Mouse (Mus musculus) megakaryocyte, embryonic 14.5 days (primary cell): ENCODE results near the gene Eml3. TPM values are rescaled to one million over a fixed set of nuclear protein-coding genes. Genes with fewer than 3 reads are reported as not detected.

Experiments used
- H3K27me3 ChIP-seq: replicated peaks from 2 replicates; pipeline ENCODE3; 2012; ENCODE audit warnings: inconsistent platforms
- H3K36me3 ChIP-seq: replicated peaks from 2 replicates; pipeline ENCODE3; 2012; ENCODE audit warnings: low read length, inconsistent platforms, mixed read lengths
- H3K4me1 ChIP-seq: 2 replicates; pipeline ENCODE4 v1.6.1; 2012; ENCODE audit warnings: inconsistent platforms
- H3K4me3 ChIP-seq: replicated peaks from 2 replicates; pipeline ENCODE3; 2012; ENCODE audit warnings: moderate library complexity, mild to moderate bottlenecking, inconsistent platforms
- H3K9me3 ChIP-seq: 2 replicates; pipeline ENCODE4 v1.6.1; 2012; ENCODE audit warnings: inconsistent platforms
- FLI1 ChIP-seq: IDR thresholded peaks from 2 replicates; pipeline ENCODE4 v1.6.1; 2012; ENCODE audit warnings: low read length, inconsistent platforms, mixed read lengths
- GATA1 ChIP-seq: IDR thresholded peaks from 3 replicates; pipeline ENCODE4 v1.6.1; 2012; ENCODE audit warnings: mixed read lengths, low read length, inconsistent platforms, borderline replicate concordance
- polyA plus RNA-seq: library from polyadenylated mRNA; stranded (reverse); fragments of >175 nt; gene quantifications from 2 replicates; pipeline ENCODE4 v1.2.3, GENCODE M21; 2012; ENCODE audit warnings: low replicate concordance; ENCODE audit not compliant: insufficient read depth

Eml3 gene
- polyA plus RNA-seq = 31.6 and 32.2 TPM in 2 replicates

DNA sequence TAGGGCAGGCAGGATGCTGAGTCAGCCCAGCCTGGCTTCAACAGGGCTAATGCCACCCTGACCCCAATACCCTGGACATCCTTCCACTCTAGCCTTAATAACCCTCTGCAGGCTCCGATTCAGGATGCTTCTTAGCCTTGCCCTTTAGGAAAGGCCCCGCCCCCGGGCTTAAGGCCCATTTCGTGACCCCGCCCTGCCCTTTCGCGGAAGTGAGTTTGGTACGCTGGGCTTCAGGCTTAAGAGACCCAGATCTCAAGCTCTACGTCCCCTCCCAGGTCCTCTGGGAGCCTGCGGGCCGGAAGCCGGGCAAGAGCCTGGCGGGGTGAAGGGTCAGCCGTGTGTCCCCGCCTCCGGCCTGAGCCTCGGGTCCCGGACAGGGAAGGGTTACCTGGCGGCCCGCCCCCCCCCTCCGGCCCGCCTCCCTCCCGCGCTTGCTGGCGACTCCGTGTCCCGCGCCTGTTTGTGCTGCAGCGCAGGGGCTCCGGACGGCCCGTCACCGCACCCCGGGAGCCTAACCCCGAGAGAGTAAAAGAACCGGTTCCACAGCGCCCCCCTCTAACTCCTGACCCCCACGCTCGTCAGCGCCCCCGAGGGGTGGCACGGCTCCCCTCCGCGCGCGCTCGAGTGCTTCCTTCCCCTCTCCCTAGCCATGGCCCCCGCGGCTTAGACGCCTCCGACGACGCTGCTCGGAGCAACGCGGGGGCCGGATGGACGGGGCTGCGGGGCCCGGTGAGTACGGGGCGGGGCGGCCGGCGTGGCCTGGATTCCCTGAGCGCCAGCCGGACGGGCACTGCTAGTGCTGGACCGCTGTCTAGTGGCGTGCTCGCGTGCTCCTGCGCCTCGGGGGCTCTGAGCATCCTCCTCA is at the start of gene Eml3, which contains the start of gene Rom1:
Gene Eml3 (plus strand): TSS at position 329 of the 865 bp plus-strand sequence.
Gene Rom1 (minus strand): TSS at position 133 of the 865 bp plus-strand sequence.
- no peak for TF ChIP-seq FLI1
- no peak for TF ChIP-seq GATA1
- peaks cover 45% of the 10 kb centered on the region for H3K4me1 ChIP-seq
- peak within 1 kb of the TSS; percentile 97 for H3K4me3 ChIP-seq
- peaks cover 75% of the 10 kb centered on the region for H3K36me3 ChIP-seq
- no peaks in the 10 kb centered on the region for H3K27me3 ChIP-seq
- no peaks in the 10 kb centered on the region for H3K9me3 ChIP-seq

DNA sequence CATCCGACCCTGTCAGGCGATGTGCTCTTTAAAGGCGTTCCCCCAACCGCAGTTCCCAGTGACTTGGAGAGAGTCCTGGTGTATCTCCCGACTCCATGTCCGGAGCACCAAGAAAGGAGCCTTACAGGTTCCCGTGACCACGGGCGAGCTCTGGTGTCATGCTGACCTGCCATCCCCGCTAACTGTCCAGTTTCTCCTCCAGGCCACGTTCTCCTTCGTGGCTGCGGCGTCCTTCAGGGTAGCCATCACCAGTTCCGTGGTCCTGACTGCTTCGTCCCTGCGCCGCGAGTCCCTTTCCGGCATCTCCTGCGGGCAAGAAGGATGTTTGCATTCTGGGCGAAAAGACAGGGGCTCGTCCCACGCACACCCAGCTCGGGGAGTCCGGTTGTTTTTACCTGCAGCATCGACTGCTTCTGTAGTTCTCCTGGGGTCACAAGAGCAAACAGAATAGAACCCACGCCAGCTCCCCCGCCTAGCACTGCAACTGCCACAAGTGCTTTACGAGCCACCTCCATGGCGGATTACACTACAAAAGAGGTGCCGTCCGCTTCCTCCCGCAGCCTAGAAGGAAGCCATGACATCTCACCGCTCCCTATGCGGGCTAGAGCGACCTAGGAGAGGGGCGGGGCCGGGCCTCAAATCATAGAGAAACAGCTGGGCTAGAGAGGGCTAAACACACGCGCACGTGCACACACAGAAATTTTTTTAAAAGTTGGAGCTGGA is 48.9 kb upstream of the Eml3 start, which contains the start of gene Uqcc3:
Gene Uqcc3 (minus strand): TSS at position 613 of the 723 bp plus-strand sequence.
- TF ChIP-seq GATA1 = no peak
- no peak for TF ChIP-seq FLI1
- Histone ChIP-seq H3K4me3 (peak within 1 kb of the TSS; percentile 100), H3K36me3 (peaks cover 39% of the 10 kb centered on the region), H3K4me1 (peaks cover 32% of the 10 kb centered on the region), H3K27me3 (no peaks in the 10 kb centered on the region), H3K9me3 (no peaks in the 10 kb centered on the region)

DNA sequence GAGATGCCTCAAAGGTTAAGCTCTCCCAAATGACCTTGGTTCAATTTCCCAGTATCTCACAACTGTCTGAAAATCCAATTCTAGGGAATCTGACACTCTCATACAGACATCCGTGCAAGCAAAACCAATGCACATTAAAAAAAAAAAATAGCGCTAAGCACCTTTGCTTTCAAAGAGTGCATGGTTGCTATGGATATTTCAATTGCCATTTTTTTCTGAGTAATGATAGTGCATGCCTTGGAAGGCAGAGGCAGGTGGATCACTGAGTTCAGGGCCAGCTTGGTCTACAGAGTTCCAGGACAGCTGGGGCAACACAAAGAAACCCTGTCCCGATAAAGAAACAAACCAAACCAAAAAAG is 48.3 kb upstream of the Eml3 start:
- TF ChIP-seq GATA1 = no peak
- no peak for TF ChIP-seq FLI1

DNA sequence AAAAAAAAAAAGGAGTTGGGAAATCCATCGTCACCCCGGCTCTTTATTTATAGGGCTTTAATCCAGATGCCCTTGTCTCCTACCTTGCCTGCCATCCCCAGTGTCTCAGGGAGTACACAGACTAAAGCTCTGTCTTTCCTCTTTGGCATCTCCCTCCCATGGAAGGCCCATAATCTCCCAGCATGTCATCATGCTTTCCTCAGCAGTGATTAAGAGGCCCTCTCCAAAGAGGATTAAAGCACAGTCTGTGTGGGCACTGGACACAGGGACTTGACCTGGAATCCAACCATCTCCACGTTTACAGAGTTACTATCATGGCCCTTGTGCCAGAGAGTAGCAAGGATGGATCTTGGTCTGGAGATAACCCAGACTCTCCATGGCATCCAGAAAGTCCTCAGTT is 45.7 kb upstream of the Eml3 start, which contains the start of the genes Lbhd1 and Gm49403:
Gene Lbhd1 (plus strand): TSS at position 117 of the 400 bp plus-strand sequence.
Gene Gm49403 (plus strand): TSS at position 315 of the 400 bp plus-strand sequence.
- no peaks in the 10 kb centered on the region for H3K27me3 ChIP-seq
- H3K4me3 ChIP-seq = no peak within 1 kb of the TSS
- peaks cover 41% of the 10 kb centered on the region for H3K4me1 ChIP-seq
- H3K36me3 ChIP-seq = peaks cover 9% of the 10 kb centered on the region
- TF ChIP-seq FLI1 = no peak
- TF ChIP-seq GATA1 = no peak
- no peaks in the 10 kb centered on the region for H3K9me3 ChIP-seq

More for the DNA sequence above, 48.3 kb upstream of the Eml3 start:
- H3K36me3 ChIP-seq = peaks cover 33% of the 10 kb centered on the region
- no peaks in the 10 kb centered on the region for H3K9me3 ChIP-seq
- no peaks in the 10 kb centered on the region for H3K27me3 ChIP-seq
- H3K4me1 ChIP-seq = peaks cover 32% of the 10 kb centered on the region
- peak overlapping the region; percentile 100 for H3K4me3 ChIP-seq

DNA sequence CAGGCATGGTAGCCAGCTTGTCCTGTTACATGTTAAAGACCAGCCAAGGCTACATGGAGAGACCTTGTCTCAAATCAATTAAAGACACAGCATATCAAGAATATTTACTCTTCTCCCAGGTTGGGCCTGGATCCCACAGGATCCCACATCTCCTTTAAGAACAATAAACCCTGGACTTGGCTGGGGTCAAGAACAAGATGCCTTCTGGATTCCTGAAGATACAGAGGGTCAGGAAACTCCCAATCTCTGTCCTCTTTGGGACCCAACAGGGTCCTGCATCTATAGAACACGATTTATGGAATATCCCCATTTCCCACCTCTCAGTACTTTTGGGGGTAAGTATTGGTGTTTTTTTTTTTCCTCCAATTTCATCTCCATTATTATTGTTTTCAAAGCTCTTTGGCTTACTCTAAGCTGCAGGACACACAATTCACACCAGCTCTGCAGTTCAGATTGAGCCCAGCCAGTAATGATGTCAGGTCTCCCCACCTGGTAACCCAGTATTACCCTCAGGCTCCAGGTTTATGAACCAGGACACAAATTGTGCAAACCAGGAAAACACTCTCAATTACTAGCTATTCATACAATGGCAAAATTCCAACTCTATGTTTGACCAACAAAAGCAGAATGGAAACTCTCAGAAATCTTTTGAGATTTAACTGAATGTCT is 42.3 kb upstream of the Eml3 start:
- Histone ChIP-seq H3K27me3 (no peaks in the 10 kb centered on the region), H3K4me1 (peaks cover 37% of the 10 kb centered on the region), H3K9me3 (no peaks in the 10 kb centered on the region), H3K36me3 (peaks cover 16% of the 10 kb centered on the region), H3K4me3 (peak overlapping the region; percentile 94)
- TF ChIP-seq FLI1 (no peak), GATA1 (no peak)

DNA sequence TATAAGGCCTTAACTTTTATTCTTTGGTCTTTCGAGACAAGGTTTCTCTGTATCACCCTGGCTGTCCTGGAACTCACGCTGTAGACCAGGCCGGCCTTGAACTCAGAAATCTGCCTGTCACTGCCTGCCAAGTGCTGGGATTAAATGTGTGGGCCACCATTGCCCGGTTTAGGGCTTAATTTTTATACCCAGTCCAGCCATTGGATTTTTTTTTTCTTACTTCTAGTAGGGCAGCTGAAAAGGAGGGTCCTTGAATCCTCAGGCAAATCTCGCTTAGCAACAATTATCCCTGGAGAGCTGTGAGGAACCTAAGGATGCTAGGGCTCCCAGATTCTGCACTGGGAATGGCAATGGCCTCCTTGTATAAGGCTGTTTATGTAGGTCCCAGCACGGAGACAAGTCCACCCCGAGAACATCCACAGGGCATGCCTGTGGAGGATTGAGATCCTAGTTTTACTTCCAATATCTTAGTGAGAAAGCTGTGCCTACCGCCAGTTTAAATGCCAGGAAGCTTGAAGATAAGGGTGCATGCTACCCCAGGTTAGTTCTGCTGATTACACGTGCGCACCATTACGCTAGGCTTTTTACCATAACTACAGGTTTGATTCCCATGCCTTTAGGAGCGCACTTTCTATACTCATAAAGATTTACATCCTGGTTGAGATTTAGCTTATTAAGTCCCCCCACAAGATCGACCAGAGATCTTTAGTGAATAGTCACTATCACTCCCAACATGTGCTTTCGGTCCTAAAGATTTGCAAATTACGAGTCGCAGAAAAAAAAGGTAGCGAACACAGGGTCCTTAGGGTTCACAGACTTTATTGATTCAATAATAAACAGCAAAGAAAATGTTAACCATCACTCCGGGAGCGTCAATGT is 41.5 kb upstream of the Eml3 start:
- Histone ChIP-seq H3K4me3 (peak overlapping the region; percentile 94), H3K27me3 (no peaks in the 10 kb centered on the region), H3K36me3 (peaks cover 16% of the 10 kb centered on the region), H3K4me1 (peaks cover 43% of the 10 kb centered on the region), H3K9me3 (no peaks in the 10 kb centered on the region)
- TF ChIP-seq GATA1 = no peak

DNA sequence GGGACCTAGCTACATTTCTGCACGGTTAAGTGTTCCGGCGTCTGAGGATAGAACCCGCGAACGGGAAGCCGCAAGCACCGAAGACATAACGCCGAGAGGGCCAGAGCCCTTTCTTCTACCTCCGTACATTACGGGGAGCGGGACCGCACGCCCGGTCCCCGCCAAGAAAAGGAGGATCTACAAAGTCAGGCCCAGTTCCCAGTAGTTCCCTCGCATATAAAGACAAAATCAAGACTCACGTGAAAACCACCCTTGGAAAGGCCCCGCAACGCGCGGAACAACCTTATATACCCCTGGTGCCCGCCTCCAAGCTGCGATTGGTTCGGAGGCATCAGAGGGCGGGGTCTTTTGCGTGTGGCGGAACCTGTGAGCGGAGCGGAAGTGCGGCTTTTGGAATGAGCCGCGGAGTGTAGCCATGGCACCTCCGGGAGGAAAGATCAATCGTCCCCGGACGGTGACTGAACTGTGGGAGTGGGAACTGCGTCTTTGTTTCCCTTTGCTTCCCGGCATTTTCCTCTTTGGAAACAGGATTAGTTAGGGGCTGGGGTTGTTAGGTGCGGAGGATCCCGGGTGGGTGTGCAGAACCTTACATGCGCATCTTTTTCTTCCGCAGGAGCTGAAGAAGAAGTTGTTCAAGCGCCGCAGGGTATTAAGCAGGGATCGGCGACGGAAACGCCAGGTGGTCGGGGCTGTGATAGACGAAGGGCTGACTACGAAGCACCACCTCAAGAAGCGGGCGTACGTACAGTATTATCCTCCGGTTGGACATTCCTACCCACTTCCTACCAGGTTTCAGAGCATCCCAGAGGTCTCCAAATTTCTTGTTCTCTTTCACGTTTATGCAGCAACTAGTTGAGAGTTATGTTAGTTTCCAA is 40.6 kb upstream of the Eml3 start, which contains the start of the genes 1810009A15Rik and Gm49416:
Gene 1810009A15Rik (plus strand): TSS at position 343 of the 875 bp plus-strand sequence.
Gene Gm49416 (plus strand): TSS at position 416 of the 875 bp plus-strand sequence.
- H3K27me3 ChIP-seq = no peaks in the 10 kb centered on the region
- peaks cover 16% of the 10 kb centered on the region for H3K36me3 ChIP-seq
- H3K4me1 ChIP-seq = peaks cover 44% of the 10 kb centered on the region
- H3K4me3 ChIP-seq = peak within 1 kb of the TSS; percentile 94
- TF ChIP-seq GATA1 (no peak), FLI1 (no peak)
- no peaks in the 10 kb centered on the region for H3K9me3 ChIP-seq
